Mouse (Mus musculus) CD8-positive naive resting alpha-beta T cell, adult 57 days (primary cell): Measurements from ENCODE around the gene Gm44502. TPM values are rescaled to one million over a fixed set of nuclear protein-coding genes. Genes with fewer than 3 reads are reported as not detected.

Experiments used
- total RNA-seq: library from RNA; stranded (reverse); gene quantifications from one replicate; pipeline ENCODE4 v1.2.4, GENCODE M21; 2023

Gene Gm44502
- total RNA-seq, result not detected

DNA sequence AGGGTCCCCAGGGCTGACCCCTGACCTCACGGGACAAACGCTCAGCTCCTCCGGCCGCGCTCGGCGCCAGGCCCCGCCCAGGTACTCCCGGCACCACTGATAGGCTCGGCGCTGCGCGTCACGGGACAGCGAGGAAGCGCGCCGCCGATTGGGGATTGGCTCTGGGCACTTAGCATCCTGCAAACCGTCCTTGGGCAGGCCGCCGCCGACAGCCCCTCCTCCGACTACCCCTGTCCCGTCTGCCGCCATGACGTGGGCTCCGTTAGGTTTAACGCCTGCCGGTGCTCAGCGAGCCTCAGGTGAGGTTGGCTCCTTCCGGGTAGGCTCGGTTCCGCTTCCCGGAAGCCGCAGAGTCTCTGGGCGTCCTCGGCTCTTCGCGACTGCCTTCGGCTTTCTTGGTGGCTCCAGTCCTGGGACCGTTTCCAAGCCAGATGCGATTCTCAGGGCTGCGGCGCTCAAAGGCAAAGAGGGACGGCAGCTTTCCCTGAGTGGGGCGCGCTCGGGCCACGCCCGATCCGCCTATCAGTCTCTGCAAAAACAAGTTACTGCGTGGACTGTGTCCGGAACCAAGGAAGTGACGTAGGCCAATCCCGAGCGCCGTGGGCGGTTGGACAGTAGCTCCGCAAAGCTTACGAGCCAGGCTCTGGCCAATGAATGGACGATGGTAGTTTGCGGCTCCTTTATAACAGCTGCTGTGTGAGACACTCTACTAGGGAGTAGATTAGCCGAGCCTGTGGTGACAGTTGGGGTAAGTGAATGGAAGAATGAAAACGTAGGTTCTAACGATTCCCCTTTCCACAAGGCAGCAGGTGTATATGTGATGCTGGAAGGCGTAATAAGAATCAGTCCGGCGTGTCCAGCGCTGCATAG is at the start of gene Gm44502, which contains the start of the genes C730034F03Rik and Chkb:
Gm44502 (minus strand) TSS at position 345 of the 870 bp plus-strand sequence.
C730034F03Rik (plus strand) TSS at position 238 of the 870 bp plus-strand sequence.
Chkb (minus strand) TSS at position 557 of the 870 bp plus-strand sequence.

DNA sequence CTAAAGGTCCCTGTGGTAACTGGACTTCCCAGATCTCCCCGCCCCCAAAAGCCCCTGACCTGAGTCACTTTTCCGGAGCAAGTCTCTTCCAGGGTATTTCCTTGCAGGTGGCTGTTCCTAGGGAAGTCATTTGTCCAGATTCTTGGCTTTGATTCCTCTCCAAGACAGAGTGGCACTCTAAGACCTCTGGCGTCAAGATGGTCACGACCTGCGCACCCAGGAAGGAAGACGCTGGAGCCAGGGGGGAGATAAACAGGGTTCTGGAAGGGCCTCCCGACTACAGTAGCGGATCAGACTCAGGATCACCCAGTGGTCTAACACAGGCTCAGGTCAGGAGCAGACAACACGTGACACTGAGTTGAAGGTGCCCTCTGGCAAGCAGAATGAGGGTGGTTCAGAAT is 47.6 kb upstream of the Gm44502 start, which contains the start of gene Arsa:
Arsa (minus strand) TSS at position 335 of the 401 bp plus-strand sequence.

DNA sequence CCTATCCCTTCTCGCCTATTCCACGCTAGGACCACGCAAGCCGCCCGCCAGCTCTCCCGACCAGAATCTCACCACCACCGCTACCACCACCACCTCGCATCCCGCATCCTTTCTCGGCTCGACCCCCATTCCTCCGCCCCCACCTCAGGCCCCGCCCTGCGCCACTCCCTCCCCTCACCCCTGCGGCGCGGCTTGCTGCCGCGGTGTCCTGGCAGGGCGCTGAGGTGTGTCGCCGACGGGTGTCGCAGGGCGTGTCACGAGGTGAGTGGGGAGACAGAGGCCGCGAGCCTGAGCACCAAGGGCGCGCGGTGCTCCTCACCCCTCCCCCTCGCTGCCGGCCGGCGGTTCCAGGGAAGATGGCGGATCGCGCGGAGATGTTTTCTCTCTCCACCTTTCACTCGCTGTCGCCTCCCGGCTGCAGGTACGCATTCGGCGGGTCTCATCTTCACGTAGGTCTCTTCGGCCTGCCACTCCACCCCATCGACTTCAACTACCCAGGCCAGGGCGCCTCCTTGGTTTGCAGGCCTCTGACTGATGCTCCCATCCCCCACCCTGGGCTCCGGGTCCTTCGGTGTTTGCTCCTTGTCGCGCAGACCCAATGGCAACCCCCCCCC is 24.5 kb upstream of the Gm44502 start, which contains the start of gene Mapk8ip2:
Mapk8ip2 (plus strand) TSS at position 49 of the 614 bp plus-strand sequence.

DNA sequence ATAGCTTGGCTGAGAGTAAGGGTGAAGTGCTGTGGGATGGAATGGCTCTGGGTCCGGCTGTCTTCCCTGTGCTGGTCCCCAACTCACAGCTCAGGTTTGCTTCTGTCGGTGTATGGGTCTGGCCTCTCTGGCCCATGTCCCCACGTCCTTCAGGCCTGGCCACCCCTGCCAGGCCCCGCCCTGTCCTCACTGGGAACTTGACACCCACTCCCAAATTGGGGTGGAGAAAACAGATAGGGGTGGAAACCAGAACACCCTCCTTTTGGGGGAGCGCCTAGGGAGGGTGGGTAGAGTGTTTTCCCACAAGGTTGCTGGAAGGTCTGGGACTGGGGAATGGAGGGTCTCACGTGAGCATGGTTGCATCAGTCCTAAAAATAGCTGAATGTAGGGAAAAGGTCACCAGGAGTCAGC is 3.8 kb downstream of the Gm44502 start, which contains the start of gene Cpt1b:
Cpt1b (minus strand) TSS at position 153 of the 411 bp plus-strand sequence.

DNA sequence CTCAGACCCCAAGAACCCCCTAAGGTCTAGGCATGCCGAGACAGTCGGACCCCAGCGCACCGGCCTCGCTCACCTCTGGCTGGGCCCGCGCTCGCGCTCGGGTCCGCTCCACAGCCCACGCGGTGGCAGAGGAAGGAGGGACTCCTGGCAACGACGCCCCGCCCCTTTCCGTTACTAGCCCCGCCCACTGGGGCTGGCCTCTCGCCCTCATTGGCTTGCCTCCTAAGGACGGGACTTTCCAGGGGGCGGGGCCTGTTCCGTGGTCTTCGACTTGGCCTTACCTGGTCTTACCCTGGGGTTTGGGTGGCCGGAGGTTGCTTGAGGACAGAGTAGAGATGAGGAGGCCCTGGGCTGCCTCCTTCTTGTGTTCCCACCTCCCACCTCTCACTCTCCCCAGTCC is 19.4 kb downstream of the Gm44502 start, which contains the start of gene Syce3:
Syce3 (minus strand) TSS at position 386 of the 400 bp plus-strand sequence.

DNA sequence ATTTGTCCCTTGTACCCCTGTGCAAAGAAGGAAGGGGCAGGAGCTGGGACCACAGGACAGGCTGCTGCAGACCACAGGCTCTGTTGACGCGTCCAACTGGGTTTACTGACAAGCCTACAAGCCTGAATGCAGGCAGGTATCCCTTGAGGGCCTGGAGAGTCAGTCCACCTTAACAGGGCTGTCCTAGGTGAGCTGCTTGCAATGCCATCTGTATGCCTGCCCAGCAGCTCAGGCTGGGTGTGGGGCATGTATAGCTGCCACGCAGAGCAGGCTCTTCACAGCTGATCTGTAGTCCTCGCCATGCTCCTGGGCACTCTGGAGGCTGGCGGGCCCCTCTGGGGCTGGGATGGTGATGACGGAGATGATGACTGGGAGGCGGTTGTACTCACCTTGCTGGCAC is 44.9 kb downstream of the Gm44502 start, which contains the start of gene Klhdc7b:
Klhdc7b (plus strand) TSS at position 301 of the 400 bp plus-strand sequence.

DNA sequence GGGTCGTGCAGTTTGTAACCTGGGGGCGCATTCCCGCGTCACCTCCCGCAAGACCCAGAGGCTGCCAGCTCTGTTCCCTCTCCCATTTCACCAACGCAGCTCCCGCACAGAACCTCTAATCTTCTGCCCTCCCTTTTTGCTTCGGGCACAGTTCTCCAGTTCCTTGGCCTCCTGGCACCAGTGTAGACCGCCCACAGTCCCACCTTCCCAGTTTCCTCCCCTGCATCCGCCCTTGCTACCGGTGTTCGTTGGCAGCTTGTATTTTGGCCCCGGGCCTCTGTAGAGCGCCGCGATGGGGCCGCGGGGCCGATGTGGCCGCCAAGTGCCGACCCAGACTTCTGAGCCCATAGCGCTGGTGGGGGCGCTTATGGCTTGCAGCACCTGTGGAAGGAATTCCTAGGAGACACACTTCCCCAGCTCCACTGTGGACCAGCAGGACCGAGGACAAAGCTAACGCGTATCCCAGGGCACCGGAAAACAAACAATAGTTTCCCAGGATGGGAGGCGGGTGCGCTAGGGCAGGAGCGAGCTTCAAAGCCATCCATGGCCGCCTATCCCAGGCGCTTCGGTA is 50.6 kb downstream of the Gm44502 start, which contains the start of gene Odf3b:
Odf3b (minus strand) TSS at position 452 of the 571 bp plus-strand sequence.

DNA sequence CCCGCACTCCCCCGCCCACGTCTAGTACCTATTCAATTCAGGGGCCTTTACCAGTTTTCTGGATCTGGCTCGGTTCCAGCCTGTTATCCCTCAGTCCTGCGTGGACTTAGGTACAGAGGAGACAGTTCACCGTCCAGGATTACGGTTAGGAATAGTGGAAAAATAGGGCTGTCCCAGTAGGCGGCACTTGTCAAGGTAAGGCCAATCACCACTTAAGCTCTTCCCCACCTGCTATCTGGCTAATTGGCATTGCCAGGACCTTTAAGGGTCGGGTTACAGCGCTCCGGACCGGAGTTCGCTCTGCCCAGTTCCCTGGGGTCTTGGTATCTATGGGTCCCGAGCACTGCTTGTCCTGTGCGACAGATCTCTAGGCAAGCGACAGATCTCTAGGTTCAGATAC is 52.5 kb downstream of the Gm44502 start, which contains the start of gene Tymp:
Tymp (minus strand) TSS at position 83 of the 400 bp plus-strand sequence.

DNA sequence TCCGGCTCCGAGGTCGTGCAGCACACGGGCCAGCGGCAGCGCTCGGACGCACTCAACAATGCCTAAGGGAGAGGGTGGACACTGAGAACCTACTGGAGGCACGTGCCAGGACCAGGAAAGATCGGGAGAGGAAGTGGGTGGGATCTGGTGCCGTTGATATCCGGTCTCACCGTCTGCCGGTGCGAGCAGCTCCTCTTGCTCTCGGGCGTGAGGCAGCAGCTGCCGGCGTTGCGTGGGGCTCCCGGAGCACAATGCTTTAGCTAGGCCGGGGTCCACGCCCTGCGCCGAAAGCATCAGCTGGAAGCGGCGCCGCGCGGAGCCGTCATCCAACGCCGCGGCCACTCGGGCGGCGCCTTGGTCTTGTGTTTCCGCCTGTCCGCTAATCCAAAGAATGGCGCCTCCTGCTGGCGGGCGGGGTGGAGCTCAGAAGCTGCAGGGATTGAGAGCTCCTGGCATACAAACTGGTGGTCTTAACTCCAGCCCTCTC is 55.7 kb downstream of the Gm44502 start, which contains the start of gene Sco2:
Sco2 (minus strand) TSS at position 85 of the 487 bp plus-strand sequence.

Other genes starting within 250 kb of the Gm44502 start
- gene Plxnb2, start 248.9 kb downstream of the Gm44502 start, total RNA-seq, result 1.8 TPM
- 24.3 TPM for gene Dennd6b, start 233.2 kb downstream of the Gm44502 start, total RNA-seq
- 38.3 TPM for gene Ppp6r2, start 218.1 kb downstream of the Gm44502 start, total RNA-seq
- 424 TPM for gene Sbf1, start 114.4 kb downstream of the Gm44502 start, total RNA-seq
- not detected for gene Adm2, start 107.0 kb downstream of the Gm44502 start, total RNA-seq
- not detected for gene Miox, start 95.3 kb downstream of the Gm44502 start, total RNA-seq
- 33.6 TPM for gene Lmf2, start 74.0 kb downstream of the Gm44502 start, total RNA-seq
- gene Ncaph2, start 74.0 kb downstream of the Gm44502 start, total RNA-seq, result 117 TPM
- 17.8 TPM for gene Sco2, start 55.9 kb downstream of the Gm44502 start, total RNA-seq
- 0.49 TPM for gene Tymp, start 52.7 kb downstream of the Gm44502 start, total RNA-seq
- gene Odf3b, start 50.4 kb downstream of the Gm44502 start, total RNA-seq, result not detected
- gene Klhdc7b, start 44.8 kb downstream of the Gm44502 start, total RNA-seq, result not detected
- gene Syce3, start 19.2 kb downstream of the Gm44502 start, total RNA-seq, result not detected
- 8.1 TPM for gene Cpt1b, start 3.8 kb downstream of the Gm44502 start, total RNA-seq
- gene C730034F03Rik, start 107 bp downstream of the Gm44502 start, total RNA-seq, result 12.1 TPM
- 220 TPM for gene Chkb, start 212 bp upstream of the Gm44502 start, total RNA-seq
- gene Mapk8ip2, start 24.2 kb upstream of the Gm44502 start, total RNA-seq, result not detected
- gene Arsa, start 47.7 kb upstream of the Gm44502 start, total RNA-seq, result 13.4 TPM
- gene Shank3, start 69.9 kb upstream of the Gm44502 start, total RNA-seq, result 0.43 TPM
- not detected for gene Acr, start 138.6 kb upstream of the Gm44502 start, total RNA-seq
- gene Rabl2, start 162.2 kb upstream of the Gm44502 start, total RNA-seq, result 1.1 TPM